Mouse (Mus musculus) cerebellum, adult 2 months (tissue): ENCODE measurements around the gene Slc24a3.

Experiments
- CTCF ChIP-seq: fragments of 200-500 bp; IDR thresholded peaks from 2 replicates; pipeline ENCODE4 v1.5.1; 2011; ENCODE audit warnings: low read depth, mild to moderate bottlenecking, control low read depth, low read length, moderate library complexity, borderline replicate concordance; ENCODE audit not compliant: insufficient read depth
- POLR2A ChIP-seq: fragments of 200-500 bp; IDR thresholded peaks from 2 replicates; pipeline ENCODE4 v1.6.1; 2011; ENCODE audit warnings: low read length, control low read depth, borderline replicate concordance; ENCODE audit not compliant: insufficient read depth

DNA sequence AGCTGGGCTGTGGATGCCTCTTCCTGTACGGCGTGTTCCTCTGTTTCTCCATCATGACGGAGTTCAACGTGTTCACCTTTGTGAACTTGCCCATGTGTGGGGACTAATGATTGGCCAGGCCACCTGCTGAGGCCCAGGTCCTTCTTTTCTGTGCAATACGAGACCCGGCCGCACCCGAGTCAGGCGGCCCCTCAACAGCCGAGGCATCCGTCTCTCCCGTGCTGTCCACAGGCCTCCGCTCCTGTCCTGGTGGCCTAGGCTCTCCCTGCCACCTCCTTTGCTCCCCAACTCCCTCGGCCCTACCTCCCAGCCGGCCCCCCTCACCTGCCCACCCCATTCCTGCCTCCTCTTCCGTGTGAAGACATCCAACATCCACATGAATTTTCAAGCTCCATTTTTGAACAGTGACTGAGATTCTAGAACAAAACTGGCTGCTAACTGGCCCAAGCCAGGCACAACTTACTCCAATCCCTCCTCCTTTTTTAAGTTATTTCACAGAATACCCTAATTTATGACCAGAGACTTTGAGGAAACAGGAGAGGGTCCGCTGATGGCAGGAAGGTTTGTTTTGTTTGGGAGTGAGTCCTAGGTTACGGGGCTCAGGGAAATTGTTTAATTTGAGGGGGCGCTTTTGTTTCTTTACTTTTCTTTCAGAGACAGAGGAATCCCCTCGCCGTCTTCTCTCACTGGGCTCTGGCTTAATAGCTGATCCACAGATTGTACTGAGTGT is 472.9 kb downstream of the Slc24a3 start:
- TF ChIP-seq CTCF: no peak
- TF ChIP-seq POLR2A: no peak
